Mouse (Mus musculus) kidney, embryonic 16.5 days (tissue): Measurements from ENCODE around the gene Cep57. TPM values are rescaled to one million over a fixed set of nuclear protein-coding genes. Genes with fewer than 3 reads are reported as not detected.

Experiments
- polyA plus RNA-seq: library from polyadenylated mRNA; unstranded; fragments of >200 nt; fragmentation: Nextera tagmentation; extraction: Ambion mirVana; gene quantifications from 2 replicates; pipeline ENCODE4 v1.2.1, GENCODE M21; 2015

Cep57 gene
- polyA plus RNA-seq, 1 experiment from 2014 or later, result 52.2 TPM

Other genes with a start within 250 kb of the Cep57 start
- gene Mtmr2, start 78.7 kb downstream of the Cep57 start, polyA plus RNA-seq, result 87.7 and 92.1 TPM in 2 replicates
- gene Fam76b, start 609 bp upstream of the Cep57 start, polyA plus RNA-seq, result 19.0 and 22.0 TPM in 2 replicates